Mouse (Mus musculus): ENCODE measurements around the gene Rit1. TPM values are rescaled to one million over a fixed set of nuclear protein-coding genes. Genes with fewer than 3 reads are reported as not detected.

The Rit1 gene
- total and polyA plus RNA-seq, 3 experiments: 18.4 to 28.7 (median 23.7) TPM

DNA sequence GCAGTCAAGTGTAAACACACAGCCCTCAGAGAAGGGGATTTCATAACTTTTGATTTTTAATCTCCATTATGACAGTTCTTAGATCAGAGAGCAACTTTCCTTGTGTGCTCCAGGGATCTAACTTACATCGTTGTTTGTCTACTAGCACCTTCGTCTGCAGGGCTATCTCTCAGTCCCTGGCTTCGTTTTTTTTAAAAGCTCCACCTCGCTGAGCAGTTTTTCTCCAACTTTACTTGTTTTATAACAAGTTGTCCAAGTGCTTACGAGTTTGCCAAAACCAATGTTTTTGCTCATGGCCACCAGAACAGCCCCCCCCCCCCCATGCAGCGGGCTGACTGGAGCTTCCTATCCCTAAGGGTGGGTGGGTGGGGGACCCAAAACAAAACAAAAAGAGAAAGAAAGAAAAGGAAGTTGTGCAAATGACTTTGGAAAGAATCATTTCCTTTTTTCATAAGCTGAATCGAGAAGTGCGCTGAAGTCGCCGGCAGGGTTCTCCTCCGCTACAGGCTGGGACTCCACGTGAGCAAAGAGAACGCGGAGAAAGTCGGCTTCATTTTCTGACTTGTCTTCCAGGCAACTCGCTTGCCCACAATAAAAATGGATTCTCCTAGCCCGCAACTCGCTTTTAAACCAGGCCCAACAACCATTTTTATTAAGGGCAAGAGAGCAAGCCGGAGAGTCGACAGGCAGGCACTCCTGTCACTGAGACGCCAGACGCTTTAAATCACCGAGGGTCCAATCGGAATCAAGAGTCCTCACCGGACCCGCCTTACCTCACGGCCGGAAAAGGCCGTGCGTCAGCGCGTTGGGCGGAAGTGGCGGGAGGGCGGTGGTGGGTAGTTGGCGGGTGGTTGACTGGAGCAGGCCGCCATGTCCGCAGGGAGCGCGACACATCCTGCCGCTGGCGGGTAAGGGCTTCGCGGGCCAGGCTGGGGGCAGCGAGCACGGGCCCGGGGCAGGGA, 31.4 kb upstream of the Rit1 start, which contains the start of gene Khdc4:
Gene Khdc4 (plus strand): TSS at position 824 of the 962 bp plus-strand sequence.
- DNase-seq (ENCODE audit: extremely low read depth): peak; percentile 98
- Histone ChIP-seq H3K4me2 (ENCODE audit: insufficient read depth, low read depth, poor library complexity, severe bottlenecking) (peak within 1 kb of the TSS; percentile 61), H3K27ac (ENCODE audit: insufficient read depth, low read depth) (peak within 1 kb of the TSS; percentile 72), H3K9ac (ENCODE audit: insufficient read depth, low read depth) (peak within 1 kb of the TSS; percentile 95), H3K9me3 (replicated peaks; ENCODE audit: low read length) (no peaks in the 10 kb centered on the region), H3K79me2 (replicated peaks; ENCODE audit: control insufficient read depth, extremely low read depth, insufficient read depth, poor library complexity, severe bottlenecking) (peaks cover 39% of the 10 kb centered on the region), H3K4me1 (ENCODE audit: control insufficient read depth in 1 of 2, insufficient read depth in 2 of 2) (peaks cover 0 to 17% of the 10 kb centered on the region in 2 experiments; a peak in 2 of 4 replicates), H3K4me3 (replicated peaks in 1 of 3; ENCODE audit: low read depth in 2 of 3, low read length in 2 of 3, poor library complexity in 1 of 3) (peak within 1 kb of the TSS; percentile 77 to 97 (median 92)), H3K36me3 (replicated peaks in 1 of 2; ENCODE audit: control insufficient read depth in 1 of 2, insufficient read depth in 1 of 2, low read length in 1 of 2) (peaks cover 17 to 28% of the 10 kb centered on the region in 2 experiments), H3K27me3 (replicated peaks) (no peaks in the 10 kb centered on the region)
- dilution Hi-C loops (cut with MboI; ENCODE audit: extremely low pct_ligation_motif_present, extremely low pct_unique_long_range_greater_than_20kb, low sequenced_read_pairs): no loop called here
- in situ Hi-C loops (cut with MboI; ENCODE audit: low pct_ligation_motif_present, low pct_unique_long_range_greater_than_20kb, low sequenced_read_pairs): loop anchor here (5.0 to 25.0 kb wide), 3 partner anchors 42 to 177 kb away; no protein-coding TSS in a partner anchor
- no peak; the same call in 1 of the 2 replicates for TF ChIP-seq MEF2A (IDR thresholded peaks at IDR 0.05; ENCODE audit: borderline replicate concordance, low read depth, low read length)
- TF ChIP-seq CHD2 (IDR thresholded peaks at IDR 0.05; ENCODE audit: low read length): no peak
- no peak for TF ChIP-seq POLR2AphosphoS2 (IDR thresholded peaks at IDR 0.05; ENCODE audit: low read depth, low read length)
- no peak for TF ChIP-seq JUN (IDR thresholded peaks at IDR 0.05; ENCODE audit: insufficient read depth, low read depth, low read length)
- TF ChIP-seq RCOR1 (conservative IDR thresholded peaks at IDR 0.05; ENCODE audit: low read depth, low read length): peak; percentile 96
- TF ChIP-seq HCFC1 (IDR thresholded peaks at IDR 0.05; ENCODE audit: low read depth, low read length): peak; percentile 92
- no peak for TF ChIP-seq E2F4 (IDR thresholded peaks at IDR 0.05; ENCODE audit: insufficient replicate concordance, low read depth, low read length)
- peak; percentile 87 for TF ChIP-seq ELF1 (IDR thresholded peaks at IDR 0.05; ENCODE audit: low read depth, low read length)
- TF ChIP-seq EP300 (IDR thresholded peaks at IDR 0.05; ENCODE audit: low read length): no peak
- TF ChIP-seq RAD21 (IDR thresholded peaks at IDR 0.05; ENCODE audit: low read depth, low read length): no peak
- peak; percentile 74 for TF ChIP-seq TCF12 (IDR thresholded peaks at IDR 0.05; ENCODE audit: low read depth, low read length)
- TF ChIP-seq MAFK (IDR thresholded peaks at IDR 0.05; ENCODE audit: insufficient replicate concordance, low read length): no peak
- no peak for TF ChIP-seq GABPA (IDR thresholded peaks at IDR 0.05; ENCODE audit: insufficient replicate concordance, low read depth, low read length)
- TF ChIP-seq PAX5 (IDR thresholded peaks at IDR 0.05; ENCODE audit: low read length): no peak
- TF ChIP-seq ZKSCAN1 (IDR thresholded peaks at IDR 0.05; ENCODE audit: borderline replicate concordance, low read depth, low read length): no peak
- TF ChIP-seq USF1 (IDR thresholded peaks at IDR 0.05; ENCODE audit: low read depth, low read length): no peak; the same call in 1 of the 2 replicates
- TF ChIP-seq MAX (IDR thresholded peaks at IDR 0.05; ENCODE audit: low read length): peak; percentile 60
- TF ChIP-seq POLR2A (IDR thresholded peaks at IDR 0.05; ENCODE audit: low read depth, low read length): peak; percentile 90
- peak; percentile 75 for TF ChIP-seq BHLHE40 (IDR thresholded peaks at IDR 0.05; ENCODE audit: low read depth, low read length)
- TF ChIP-seq NRF1 (IDR thresholded peaks at IDR 0.05; ENCODE audit: low read depth, low read length): peak; percentile 86
- no peak for TF ChIP-seq ZC3H11A (IDR thresholded peaks at IDR 0.05; ENCODE audit: low read depth, low read length)
- TF ChIP-seq UBTF (IDR thresholded peaks at IDR 0.05; ENCODE audit: low read depth, low read length): peak; percentile 20; the same call in 1 of the 2 replicates
- peak; percentile 87 for TF ChIP-seq NELFE (IDR thresholded peaks at IDR 0.05; ENCODE audit: low read depth, low read length)
- TF ChIP-seq ZMIZ1 (IDR thresholded peaks at IDR 0.05; ENCODE audit: low read depth, low read length): 0 out of 2 replicates have a peak, but pooled peaks have one; percentile 32
- TF ChIP-seq SIN3A (IDR thresholded peaks at IDR 0.05; ENCODE audit: low read length): peak; percentile 70
- TF ChIP-seq IRF4 (IDR thresholded peaks at IDR 0.05; ENCODE audit: low read depth, low read length): no peak; the same call in 1 of the 2 replicates
- TF ChIP-seq MXI1 (IDR thresholded peaks at IDR 0.05; ENCODE audit: low read depth, low read length): peak; percentile 97
- no peak for TF ChIP-seq ZNF384 (IDR thresholded peaks at IDR 0.05; ENCODE audit: low read depth, low read length)
- TF ChIP-seq MAZ (IDR thresholded peaks at IDR 0.05; ENCODE audit: low read depth, low read length): no peak
- TF ChIP-seq CHD1 (IDR thresholded peaks at IDR 0.05; ENCODE audit: low read depth, low read length): no peak
- TF ChIP-seq MYC (IDR thresholded peaks at IDR 0.05; ENCODE audit: low read depth, low read length): peak; percentile 84
- TF ChIP-seq ETS1 (conservative IDR thresholded peaks at IDR 0.05; ENCODE audit: low read depth, low read length): 0 out of 2 replicates have a peak, but pooled peaks have one; percentile 29
- no peak for TF ChIP-seq JUND (conservative IDR thresholded peaks at IDR 0.05; ENCODE audit: low read depth, low read length)
- peak; percentile 94 for TF ChIP-seq TBP (conservative IDR thresholded peaks at IDR 0.05; ENCODE audit: low read depth, low read length)
- no peak for TF ChIP-seq SMC3 (IDR thresholded peaks at IDR 0.05; ENCODE audit: low read depth, low read length)
- no peak; the same call in 1 of the 2 replicates for TF ChIP-seq USF2 (conservative IDR thresholded peaks at IDR 0.05; ENCODE audit: low read depth, low read length)
- peak; percentile 76; the same call in 1 of the 2 replicates for TF ChIP-seq KAT2A (IDR thresholded peaks at IDR 0.05; ENCODE audit: insufficient replicate concordance, low read length)

All from CH12.LX (cell line).